Mouse (Mus musculus) heart, postnatal 14 days (tissue): ENCODE measurements around the gene Fto. TPM values are rescaled to one million over a fixed set of nuclear protein-coding genes. Genes with fewer than 3 reads are reported as not detected.
A peak's percentile ranks its signal among the peaks of the same experiment; 100 is the strongest.

Experiments used
- DNase-seq, 2 experiments: peaks; one replicate each; pipeline ENCODE4 v3.0.0; 2021 to 2022
- intact Hi-C: fragments of 180-260 bp; cut with DNase I; formaldehyde crosslinking; loops from one replicate; pipeline ENCODE4 v1.15.1; 2025
- total RNA-seq, 2 experiments: library from RNA; stranded (reverse); gene quantifications; 2 replicates each; pipeline ENCODE4 v1.2.3; 2021

The Fto gene
- total RNA-seq, 2 experiments from 2014 or later = 68.6 to 70.4 TPM

DNA sequence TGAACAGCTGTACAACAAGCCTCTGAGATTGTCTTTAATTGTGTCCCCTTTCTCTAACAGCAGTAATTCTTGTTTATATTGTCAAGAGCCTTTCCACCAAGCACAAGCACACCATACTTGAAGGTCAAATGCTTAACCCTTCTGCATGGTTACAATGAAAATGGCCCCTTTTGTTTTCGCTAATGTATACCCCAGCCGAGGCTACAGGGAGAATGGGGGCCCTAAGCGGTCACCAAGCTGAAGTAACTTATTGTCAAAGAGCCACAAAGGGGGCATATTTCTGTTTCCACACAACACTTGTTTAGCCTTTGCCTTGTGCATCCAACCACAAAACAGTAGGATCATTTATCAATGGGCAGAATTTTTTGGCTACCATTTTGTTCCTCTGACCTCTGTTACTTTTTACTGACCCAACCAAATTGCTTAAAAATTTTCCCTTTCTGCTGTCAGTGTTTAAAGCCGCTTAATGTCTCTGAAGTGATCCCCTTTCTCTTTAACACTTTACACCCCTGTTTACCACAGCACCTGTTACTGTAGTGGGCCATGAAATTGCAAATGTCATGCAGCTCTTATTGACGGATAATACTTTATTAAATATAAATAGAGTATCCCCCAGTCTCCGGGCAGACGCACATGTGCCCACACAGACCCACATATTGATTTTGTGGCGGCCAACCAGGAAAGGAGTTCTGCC lies 196.0 kb downstream of the Fto start:
- no peak for DNase-seq
- intact Hi-C loops = no loop called here

DNA sequence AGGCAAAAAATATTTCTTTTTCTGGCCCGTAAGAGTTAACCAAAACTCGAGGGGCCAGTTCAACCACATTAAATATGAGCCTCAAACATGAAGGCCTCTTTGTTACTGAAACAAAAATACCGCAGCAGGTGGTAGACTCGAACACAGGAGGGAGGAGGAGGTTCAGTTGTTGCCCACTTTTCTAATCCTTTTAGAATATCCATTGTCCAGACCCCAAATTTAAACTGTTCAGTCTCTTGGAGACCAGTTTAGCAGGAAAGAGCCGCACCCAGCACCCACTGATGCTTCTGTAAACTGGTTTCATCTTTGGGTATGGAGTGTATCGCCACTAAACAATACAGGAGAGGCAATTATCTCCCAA lies 196.6 kb downstream of the Fto start:
- intact Hi-C loops = no loop called here
- no peak for DNase-seq

DNA sequence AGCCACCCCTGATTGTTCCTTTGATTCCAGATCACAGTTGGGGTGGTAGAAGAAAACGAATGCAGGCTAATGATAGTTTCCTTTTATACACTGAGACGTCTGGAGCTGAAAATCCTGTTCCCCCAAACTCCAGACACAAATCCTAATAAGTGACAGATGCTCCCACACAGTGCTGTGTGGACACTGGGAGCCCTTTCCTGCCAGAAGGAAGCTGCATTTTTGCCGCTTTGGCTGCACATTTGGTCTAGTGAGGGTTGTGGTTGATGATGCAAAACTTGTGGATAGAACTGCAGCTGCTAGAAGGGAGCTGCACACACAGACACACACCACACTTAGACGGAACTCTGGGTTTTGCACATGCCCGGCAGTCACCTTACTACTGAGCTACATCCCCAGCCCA lies 197.4 kb downstream of the Fto start:
- intact Hi-C loops = no loop called here

DNA sequence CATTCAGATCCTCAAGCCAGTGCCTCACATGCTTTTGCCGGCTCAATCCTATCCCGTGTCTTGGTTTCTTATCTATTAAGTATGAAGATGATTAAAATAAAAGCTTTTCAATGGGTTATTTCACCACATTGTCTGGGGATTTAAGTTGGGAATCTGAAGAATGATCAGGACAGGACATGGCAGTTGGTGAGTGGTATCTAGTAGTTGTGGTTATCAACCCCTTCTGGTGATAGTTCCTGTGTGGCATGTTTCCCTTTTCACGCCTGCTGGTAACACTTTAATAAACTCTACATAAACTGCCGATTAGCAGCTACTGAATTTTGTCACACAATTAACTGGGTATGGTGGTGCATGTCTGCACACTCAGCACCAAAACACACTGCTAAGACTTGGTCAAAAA lies 198.6 kb downstream of the Fto start:
- no peak for DNase-seq
- intact Hi-C loops = no loop called here

More for the DNA sequence above, 197.4 kb downstream of the Fto start:
- no peak for DNase-seq

DNA sequence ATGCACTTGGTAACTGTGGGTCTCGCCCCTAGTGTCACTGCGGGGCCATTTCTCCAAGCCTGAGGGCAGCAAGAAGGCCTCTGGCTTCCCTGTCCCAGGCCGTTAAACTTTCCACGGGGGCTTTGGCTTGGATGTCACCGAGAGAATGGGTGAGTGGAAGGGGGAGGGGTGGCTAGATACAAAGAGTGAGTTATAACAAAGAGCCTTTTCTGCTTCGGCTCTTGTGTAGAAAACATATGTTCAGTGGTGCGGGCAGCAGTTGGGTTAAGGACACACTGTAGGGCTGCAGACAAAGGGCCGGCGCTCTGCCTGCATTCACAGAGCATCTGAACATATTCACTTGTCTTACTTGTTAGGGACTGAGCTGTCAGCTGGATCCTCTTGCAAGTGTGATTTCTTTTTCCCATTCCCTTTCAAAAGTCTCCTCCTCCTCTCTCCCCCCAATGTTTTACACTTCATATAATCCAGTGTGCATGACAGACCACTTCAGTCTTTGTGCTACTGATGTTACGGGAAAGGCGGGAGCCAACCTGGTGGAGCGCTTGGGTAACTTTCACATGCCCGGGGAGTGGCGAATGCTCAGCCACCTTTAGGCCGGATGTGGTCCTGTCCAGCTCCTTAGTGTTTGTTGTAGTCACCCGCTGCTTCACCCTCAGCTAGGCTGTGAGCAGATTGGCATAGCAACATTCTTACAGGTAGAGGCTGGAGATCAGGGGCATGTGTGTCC lies 201.6 kb downstream of the Fto start:
- no peak for DNase-seq
- intact Hi-C loops = no loop called here

DNA sequence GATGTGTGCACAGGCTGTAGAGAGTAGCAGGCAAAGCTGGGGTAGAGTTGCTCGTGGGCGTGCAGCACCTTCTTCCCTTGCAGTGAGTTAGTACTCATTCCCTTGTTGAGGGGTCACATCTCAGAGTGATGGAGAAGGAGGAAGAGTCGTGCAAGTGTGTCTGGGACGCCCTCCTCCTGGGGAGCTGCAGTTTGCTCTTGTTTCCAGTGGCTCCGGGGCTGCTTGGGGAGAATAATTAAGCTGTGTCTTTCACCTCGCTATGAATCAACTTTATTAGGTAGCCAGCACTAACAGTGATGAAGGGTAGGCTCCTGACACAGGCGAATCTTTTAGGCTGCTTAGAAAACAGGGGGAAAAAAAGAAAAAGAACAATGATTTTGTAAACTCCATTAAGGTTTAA lies 203.1 kb downstream of the Fto start:
- DNase-seq = no peak
- intact Hi-C loops = no loop called here

DNA sequence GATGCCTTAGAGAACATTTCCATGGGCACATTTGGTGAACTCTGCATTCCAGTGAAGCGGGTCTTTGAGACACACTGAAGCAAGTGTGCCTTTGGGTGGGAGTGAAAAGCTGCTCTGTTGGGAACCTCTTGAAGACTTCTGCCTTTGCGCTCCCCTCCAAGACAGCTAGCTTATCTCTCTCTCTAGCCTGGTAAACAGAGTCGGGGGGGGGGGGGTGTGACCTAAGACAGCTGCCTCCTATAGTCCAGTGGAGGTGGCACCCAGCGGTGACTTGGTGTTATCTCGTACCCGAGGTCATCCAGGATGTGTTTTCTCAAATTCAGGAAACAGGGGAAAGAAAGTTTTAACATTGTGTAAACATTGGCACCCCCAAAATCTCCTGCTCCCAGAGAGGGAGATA lies 204.8 kb downstream of the Fto start:
- no peak for DNase-seq
- intact Hi-C loops = no loop called here

DNA sequence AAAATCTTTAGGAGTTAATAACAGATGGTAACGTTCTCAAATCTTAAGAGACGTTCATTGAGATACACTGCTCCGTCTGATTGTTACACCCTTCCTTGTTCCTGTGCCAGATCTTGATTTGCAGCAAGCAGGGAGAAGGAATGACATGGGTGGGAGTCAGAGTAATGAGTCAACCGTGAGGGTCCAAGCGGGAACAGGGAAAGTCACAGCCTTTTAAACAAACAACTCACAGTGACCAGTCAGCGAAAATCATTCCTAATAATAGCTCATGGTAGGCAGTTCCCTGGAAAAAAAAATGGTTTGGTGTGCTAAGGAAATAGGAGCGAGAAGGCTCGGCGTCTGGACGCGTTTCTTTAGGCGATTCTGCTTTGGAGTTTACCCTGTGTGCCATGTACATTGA lies 208.9 kb downstream of the Fto start:
- no peak for DNase-seq
- intact Hi-C loops = loop anchor here (10.0 kb wide), 1 partner anchor 493 kb away; no protein-coding TSS in a partner anchor

DNA sequence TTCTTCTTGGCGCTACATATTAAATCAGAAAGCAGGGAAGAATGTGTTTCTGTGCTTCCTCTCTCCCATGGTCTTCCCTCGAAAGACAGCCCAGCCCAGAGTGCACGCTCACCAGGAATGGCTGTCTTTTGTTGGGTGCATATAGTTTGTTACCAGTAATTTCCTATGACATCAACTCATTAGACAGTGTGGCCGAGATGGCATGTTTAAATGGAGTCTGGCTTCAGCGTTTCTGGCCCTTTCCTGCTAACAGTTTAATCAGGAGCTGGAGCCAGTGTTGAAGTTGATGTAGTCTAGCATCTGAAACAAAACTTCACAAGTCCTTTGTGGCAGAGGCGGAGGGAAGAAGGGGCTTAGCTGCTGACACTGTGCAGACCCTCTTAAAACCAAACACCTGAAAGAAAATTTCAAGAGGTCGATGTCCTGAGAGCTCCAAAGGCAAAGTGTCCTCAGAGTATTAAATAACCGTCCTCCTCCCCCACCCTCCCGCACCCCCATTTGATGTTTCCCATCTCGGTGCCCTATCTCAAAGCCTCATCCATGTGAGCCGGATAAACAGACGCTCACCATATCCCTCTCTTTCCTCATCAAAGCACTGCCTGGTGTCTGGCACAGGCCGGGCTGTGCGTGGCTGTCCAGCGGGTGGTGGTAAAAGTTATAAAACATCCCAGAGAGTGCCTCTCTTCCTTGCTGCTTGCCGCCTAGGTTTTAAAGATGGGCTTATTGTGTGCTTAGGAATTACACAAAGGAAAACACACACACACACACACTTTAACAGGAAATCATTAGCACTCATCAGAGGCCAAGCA lies 210.9 kb downstream of the Fto start:
- no peak for DNase-seq
- intact Hi-C loops = loop anchor here (10.0 kb wide), 1 partner anchor 491 kb away; no protein-coding TSS in a partner anchor

DNA sequence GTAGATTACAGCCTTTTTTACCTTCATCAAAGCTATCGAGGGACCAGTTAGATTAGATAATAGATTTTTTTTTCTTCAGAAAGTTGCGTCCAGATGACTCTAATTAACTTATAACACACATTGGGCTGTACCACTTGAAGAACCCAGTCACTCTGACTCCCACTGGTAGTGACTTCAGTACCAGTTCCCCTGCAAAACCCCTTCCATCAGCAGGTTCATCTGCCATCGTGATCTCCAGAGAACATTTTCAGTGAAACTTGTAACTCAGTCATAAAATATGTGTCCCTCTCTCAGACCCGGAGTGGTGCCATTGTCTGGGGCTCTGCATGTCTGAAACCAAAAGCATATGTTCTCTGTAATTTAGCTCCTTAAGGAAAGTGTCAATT lies 211.5 kb downstream of the Fto start:
- intact Hi-C loops = loop anchor here (10.0 kb wide), 1 partner anchor 490 kb away; no protein-coding TSS in a partner anchor
- DNase-seq = no peak

DNA sequence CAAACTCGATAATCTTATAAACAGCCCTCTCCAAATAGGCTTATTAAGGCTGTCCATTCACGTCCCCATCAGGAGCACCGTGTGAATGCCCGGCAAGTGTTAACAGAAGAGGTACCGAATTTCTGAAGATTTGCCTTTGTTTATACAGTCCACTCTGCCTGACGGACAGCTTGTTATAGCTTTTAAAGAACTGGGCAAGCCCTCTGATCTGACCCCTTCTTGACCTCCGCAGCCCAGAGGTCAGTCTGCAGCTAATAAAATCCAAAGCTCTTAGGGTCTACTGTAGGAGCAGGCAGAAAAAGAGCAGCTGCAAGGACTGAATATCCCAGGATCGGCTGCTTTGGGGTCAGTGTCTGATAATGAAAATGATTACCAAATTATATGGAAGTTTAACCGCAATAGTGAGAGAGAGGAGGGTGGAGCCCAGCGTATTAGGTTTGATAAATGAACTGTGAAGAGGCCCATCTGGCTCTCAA lies 212.1 kb downstream of the Fto start:
- DNase-seq = no peak
- intact Hi-C loops = loop anchor here (10.0 kb wide), 1 partner anchor 489 kb away; no protein-coding TSS in a partner anchor

DNA sequence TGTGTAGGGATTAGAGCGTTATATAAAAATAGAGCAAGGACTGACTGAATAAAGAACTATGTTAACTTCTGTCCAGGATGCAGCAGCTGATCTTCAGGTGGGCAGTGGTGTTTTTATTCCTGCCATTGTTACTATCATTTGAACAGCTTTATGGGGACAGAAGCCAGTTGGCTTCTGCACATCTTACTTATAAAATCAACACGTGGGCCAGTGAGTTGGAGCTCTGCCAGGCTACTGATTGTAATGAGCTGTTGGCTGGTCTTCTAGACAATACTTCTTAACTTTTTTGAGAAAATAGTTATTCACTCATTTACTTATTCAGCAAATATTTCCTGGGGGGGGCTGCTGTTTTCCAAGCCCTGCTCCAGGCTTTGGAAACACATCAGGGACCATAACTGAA lies 215.6 kb downstream of the Fto start:
- intact Hi-C loops = loop anchor here (10.0 kb wide), 1 partner anchor 486 kb away; no protein-coding TSS in a partner anchor
- DNase-seq = peak in 1 of 2 experiments; percentile 45

DNA sequence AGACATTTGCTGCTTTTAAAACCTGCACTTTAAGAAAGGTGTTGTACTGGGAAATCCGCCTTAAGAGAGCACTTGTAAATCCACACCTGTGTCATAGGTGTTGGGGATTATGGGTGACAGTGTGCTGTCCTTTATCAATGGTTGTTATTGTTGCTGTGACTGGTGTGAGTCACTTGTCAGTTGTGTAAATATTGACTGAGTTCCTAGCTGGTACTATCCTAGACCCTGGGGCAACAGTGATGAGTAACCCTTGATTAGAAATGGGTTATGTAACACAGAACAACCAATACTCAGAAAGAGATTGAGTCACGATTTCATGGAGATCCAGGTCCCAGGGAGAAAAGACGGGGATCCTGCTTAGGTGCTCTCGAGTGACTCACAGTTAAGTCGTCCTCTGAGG lies 216.4 kb downstream of the Fto start:
- DNase-seq = no peak
- intact Hi-C loops = loop anchor here (5.0 to 10.0 kb wide), 5 partner anchors 147 to 828 kb away; partner anchors contain the start of genes Aktip and Irx5

DNA sequence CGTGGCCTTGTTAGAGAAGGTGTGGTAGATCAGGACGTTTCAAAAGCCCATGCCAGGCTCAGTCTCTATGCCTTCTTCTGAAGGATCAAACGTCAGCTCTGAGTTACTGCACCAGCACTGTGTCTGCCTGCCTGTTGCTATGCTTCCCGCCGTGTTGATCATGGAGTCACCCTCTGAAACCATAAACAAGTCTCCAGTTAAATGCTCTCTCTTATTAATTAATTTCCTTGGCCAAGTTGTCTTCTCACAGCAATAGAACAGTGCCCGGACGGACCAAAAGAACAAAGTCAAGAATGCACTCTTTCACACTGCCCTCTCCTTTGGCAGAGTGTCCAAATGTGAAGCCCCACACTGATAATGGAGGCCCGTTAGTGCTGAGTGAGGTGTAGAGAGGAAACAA lies 217.3 kb downstream of the Fto start:
- DNase-seq = no peak
- intact Hi-C loops = loop anchor here (5.0 to 10.0 kb wide), 4 partner anchors 148 to 827 kb away; partner anchors contain the start of genes Aktip and Irx5

DNA sequence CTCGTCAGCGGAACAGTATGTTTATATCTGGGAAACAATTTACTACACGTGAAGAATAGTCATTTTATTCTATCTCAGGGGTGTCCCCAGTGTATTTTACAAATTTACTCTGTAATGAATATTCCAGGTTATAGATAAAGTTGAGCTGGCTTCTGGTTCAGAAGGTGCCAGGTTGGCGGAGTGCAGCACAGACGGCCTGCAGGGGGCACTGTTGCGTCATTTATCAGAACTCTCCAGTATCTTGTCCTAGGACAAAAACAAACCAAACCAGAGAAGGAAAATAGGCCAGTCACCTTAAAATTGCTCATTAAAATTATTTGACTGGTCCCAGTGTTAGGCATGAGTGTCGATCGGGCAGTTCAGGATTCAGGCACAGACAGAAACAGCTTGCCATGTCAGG lies 218.6 kb downstream of the Fto start:
- DNase-seq = peak; percentile 85 to 89
- intact Hi-C loops = loop anchor here (1.0 to 10.0 kb wide), 5 partner anchors 150 to 825 kb away; partner anchors contain the start of genes Aktip and Irx5

DNA sequence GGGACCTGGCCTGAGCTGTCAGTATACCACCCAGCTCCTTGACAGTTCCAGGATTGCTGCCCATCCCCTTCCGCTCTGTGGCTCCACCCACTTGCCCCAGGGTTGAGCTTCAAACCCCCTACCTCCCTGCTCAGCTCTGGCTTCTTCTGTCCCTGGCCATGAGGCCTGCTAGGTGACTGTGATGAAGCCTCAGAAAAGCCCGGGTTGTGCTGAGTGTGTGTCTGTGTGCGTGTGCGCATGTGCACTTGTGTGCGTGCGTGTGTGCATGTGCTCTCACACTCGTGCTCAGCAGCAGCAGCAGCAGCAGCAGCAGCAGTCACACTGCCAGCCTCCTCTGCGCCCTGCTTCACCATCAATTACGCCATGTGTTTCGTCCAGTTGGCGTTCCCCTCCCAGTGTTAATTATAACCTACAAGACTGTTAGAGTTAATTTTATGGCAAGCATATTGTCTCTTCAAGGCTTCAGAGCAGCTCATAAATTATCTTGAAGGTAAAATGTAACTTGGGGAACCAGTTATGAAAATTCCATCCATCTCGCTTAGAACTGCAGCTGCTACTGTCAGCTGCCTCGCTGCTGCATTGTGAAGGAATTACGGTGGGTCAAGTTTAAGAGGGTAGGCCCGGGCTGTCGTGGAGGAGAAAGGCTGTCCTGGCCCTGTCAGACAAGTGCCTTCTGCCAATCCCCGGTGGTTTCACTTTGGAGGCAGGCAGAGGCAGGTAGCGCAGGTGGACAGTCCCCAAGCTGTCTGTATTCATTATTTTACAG lies 219.5 kb downstream of the Fto start:
- intact Hi-C loops = loop anchor here (1.0 to 10.0 kb wide), 5 partner anchors 151 to 824 kb away; partner anchors contain the start of genes Aktip and Irx5

DNA sequence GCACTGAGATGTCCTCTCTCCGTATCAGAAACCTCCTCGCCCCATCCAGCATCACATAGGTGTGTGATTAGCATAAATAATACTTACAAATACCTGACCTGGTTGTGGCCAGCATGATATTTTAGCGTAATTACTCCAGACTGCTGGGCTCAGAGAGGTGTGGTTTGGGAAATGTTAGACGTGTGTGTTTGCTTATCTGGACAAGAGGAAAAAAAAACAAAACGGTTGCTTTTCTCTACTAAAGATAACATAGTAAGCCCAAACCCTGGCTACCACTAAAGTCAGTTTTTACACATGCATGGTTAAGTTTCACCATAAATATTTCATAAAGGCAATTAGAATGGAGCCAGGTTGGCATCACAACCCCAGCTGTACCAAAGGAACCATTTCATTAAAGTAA lies 221.4 kb downstream of the Fto start:
- intact Hi-C loops = loop anchor here (5.0 to 10.0 kb wide), 4 partner anchors 152 to 823 kb away; partner anchors contain the start of genes Aktip and Irx5
- DNase-seq = no peak

More for the DNA sequence above, 219.5 kb downstream of the Fto start:
- DNase-seq = no peak

DNA sequence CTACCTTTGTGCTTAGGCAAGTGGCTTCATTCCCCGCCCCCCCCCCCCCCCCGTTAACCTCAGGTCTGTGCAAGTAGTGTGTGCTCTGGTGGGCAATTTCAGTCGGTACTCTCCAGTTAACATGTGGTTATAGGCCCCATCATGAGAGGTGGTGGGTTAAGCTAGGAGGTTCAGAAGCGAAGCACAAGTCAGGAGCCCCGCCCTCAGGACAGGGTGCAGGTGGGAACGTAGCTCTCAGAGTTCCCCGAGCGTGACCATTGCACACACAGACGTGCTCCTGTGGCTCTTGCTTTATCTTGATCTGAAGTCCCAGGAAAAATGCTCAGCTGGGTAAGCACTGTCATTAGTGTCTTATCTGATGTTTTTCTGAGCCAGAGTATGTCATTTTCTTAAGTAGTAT lies 224.8 kb downstream of the Fto start:
- no peak for DNase-seq
- intact Hi-C loops = loop anchor here (10.0 kb wide), 1 partner anchor 343 kb away; the partner anchor contains the start of gene Aktip

DNA sequence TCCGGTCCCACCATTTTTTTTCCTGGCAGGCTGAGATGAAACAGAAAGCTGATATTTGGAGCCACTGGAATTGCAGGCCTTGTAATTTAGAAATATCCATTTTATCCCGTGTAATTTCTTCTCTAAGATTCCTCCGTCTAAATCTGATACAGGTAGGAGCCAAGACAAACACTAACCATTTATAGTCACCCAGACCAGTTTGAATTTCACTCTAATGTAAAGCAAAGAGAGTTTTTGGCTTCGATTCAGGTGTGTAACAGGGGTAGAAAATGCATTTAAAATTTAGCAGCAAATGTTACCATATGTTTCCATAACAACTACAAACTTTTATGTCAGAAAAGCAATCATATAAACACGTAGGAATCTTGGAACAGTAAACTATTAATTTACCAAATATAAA lies 225.6 kb downstream of the Fto start:
- DNase-seq = no peak
- intact Hi-C loops = loop anchor here (10.0 kb wide), 1 partner anchor 344 kb away; the partner anchor contains the start of gene Aktip
